Mouse (Mus musculus) embryonic facial prominence, embryonic 11.5 days (tissue): ENCODE results near the gene Cdh3. TPM values are rescaled to one million over a fixed set of nuclear protein-coding genes. Genes with fewer than 3 reads are reported as not detected.

Source experiments
- ATAC-seq: fragments of 200-750 bp; cut with Nextera tagmentation; replicated peaks from 2 replicates; pipeline ENCODE4 v1.8.0; 2017; ENCODE audit warnings: low read depth; ENCODE audit not compliant: insufficient number of reproducible peaks, low FRiP score, low TSS enrichment
- DNase-seq: peaks from one replicate; pipeline ENCODE4 v3.0.0-alpha.2; 2015; ENCODE audit warnings: low spot score
- H3K27ac ChIP-seq: fragments of 300-500 bp; sonication (generic); replicated peaks from 2 replicates; pipeline ENCODE4 v1.5.1; 2014; ENCODE audit warnings: mild to moderate bottlenecking, low read depth, low read length, control low read depth
- H3K27me3 ChIP-seq: fragments of 300-500 bp; sonication (generic); 2 replicates; pipeline ENCODE4 v1.6.1; 2014; ENCODE audit warnings: mild to moderate bottlenecking, low read length, moderate library complexity, mixed read lengths; ENCODE audit not compliant: control insufficient read depth, insufficient read depth
- H3K36me3 ChIP-seq: fragments of 300-500 bp; sonication (generic); replicated peaks from 2 replicates; pipeline ENCODE4 v1.6.1; 2014; ENCODE audit warnings: low read depth, mild to moderate bottlenecking, low read length, moderate library complexity, mixed read lengths; ENCODE audit not compliant: control insufficient read depth, insufficient read depth
- H3K4me1 ChIP-seq: fragments of 300-500 bp; sonication (generic); 2 replicates; pipeline ENCODE4 v1.6.1; 2014; ENCODE audit warnings: low read length, mixed read lengths; ENCODE audit not compliant: control insufficient read depth, insufficient read depth
- H3K4me2 ChIP-seq: fragments of 300-500 bp; sonication (generic); 2 replicates; pipeline ENCODE4 v1.6.1; 2014; ENCODE audit warnings: low read depth, mild to moderate bottlenecking, control low read depth, low read length, moderate library complexity
- H3K4me3 ChIP-seq: fragments of 300-500 bp; sonication (generic); 2 replicates; pipeline ENCODE4 v1.5.1; 2014; ENCODE audit warnings: low read depth, low read length, control low read depth
- H3K9ac ChIP-seq: fragments of 300-500 bp; sonication (generic); replicated peaks from 2 replicates; pipeline ENCODE4 v1.6.1; 2014; ENCODE audit warnings: mild to moderate bottlenecking, control low read depth, low read length
- H3K9me3 ChIP-seq: fragments of 300-500 bp; sonication (generic); replicated peaks from 2 replicates; pipeline ENCODE4 v1.6.1; 2016; ENCODE audit warnings: mild to moderate bottlenecking, low read length, inconsistent platforms, mixed read lengths; ENCODE audit not compliant: control insufficient read depth
- WGBS: fragments of 180-500 bp; shearing (Covaris S2); extraction: QIAGEN DNeasy Blood & Tissue Kit; methylation state at CpG from one replicate; pipeline ENCODE4 v1.1.7; 2014; 5-methylcytosine and 5-hydroxymethylcytosine counted together
- polyA plus RNA-seq: library from polyadenylated mRNA; unstranded; fragments of >200 nt; fragmentation: Nextera tagmentation; extraction: Ambion mirVana; gene quantifications from 2 replicates; pipeline ENCODE4 v1.2.1, GENCODE M21; 2014

Gene Cdh3
- polyA plus RNA-seq, 1 experiment from 2014 or later: 10.8 TPM

- no peak overlapping the region for H3K27ac ChIP-seq
- H3K36me3 ChIP-seq: no peaks in the 10 kb centered on the region
- no peak overlapping the region for H3K4me2 ChIP-seq
- H3K9ac ChIP-seq: no peak overlapping the region
- 76% methylated on average over 2 of the region's 2 CpGs for WGBS
- no peaks in the 10 kb centered on the region for H3K4me1 ChIP-seq
- no peaks in the 10 kb centered on the region for H3K9me3 ChIP-seq
- no peak overlapping the region for H3K4me3 ChIP-seq
- no peak for DNase-seq
- H3K27me3 ChIP-seq: no peaks in the 10 kb centered on the region
- no peak for ATAC-seq
Observed at GRCm38 (mm10) chr8:106579510-106579909, 68.8 kb downstream of the Cdh3 start.

GRCm38 (mm10) chr8:106581344-106582088, 70.8 kb downstream of the Cdh3 start:
- no peak for DNase-seq
- H3K4me3 ChIP-seq: no peak overlapping the region
- H3K9ac ChIP-seq: no peak overlapping the region
- 69% methylated on average over 6 of the region's 6 CpGs for WGBS
- no peaks in the 10 kb centered on the region for H3K4me1 ChIP-seq
- no peaks in the 10 kb centered on the region for H3K36me3 ChIP-seq
- no peak overlapping the region for H3K4me2 ChIP-seq
- no peaks in the 10 kb centered on the region for H3K9me3 ChIP-seq
- ATAC-seq: no peak
- H3K27ac ChIP-seq: no peak overlapping the region
- H3K27me3 ChIP-seq: no peaks in the 10 kb centered on the region

GRCm38 (mm10) chr8:106584942-106585670, 74.4 kb downstream of the Cdh3 start:
- no peaks in the 10 kb centered on the region for H3K27me3 ChIP-seq
- ATAC-seq: no peak

GRCm38 (mm10) chr8:106585671-106586037, 75.0 kb downstream of the Cdh3 start:
- no peak overlapping the region for H3K9ac ChIP-seq
- H3K27ac ChIP-seq: no peak overlapping the region
- H3K36me3 ChIP-seq: no peaks in the 10 kb centered on the region
- no peaks in the 10 kb centered on the region for H3K9me3 ChIP-seq
- H3K27me3 ChIP-seq: no peaks in the 10 kb centered on the region
- DNase-seq: no peak
- no peaks in the 10 kb centered on the region for H3K4me1 ChIP-seq
- no peak overlapping the region for H3K4me2 ChIP-seq
- no peak for ATAC-seq
- WGBS: 84% methylated on average over 3 of the region's 3 CpGs
- H3K4me3 ChIP-seq: no peak overlapping the region

More at GRCm38 (mm10) chr8:106584942-106585670, 74.4 kb downstream of the Cdh3 start:
- 72% methylated on average over 11 of the region's 11 CpGs for WGBS
- Histone ChIP-seq H3K4me3 (no peak overlapping the region), H3K27ac (no peak overlapping the region), H3K9ac (no peak overlapping the region), H3K4me1 (no peaks in the 10 kb centered on the region), H3K9me3 (no peaks in the 10 kb centered on the region), H3K36me3 (no peaks in the 10 kb centered on the region), H3K4me2 (no peak overlapping the region)
- no peak for DNase-seq

- Histone ChIP-seq H3K9ac (no peak overlapping the region), H3K36me3 (no peaks in the 10 kb centered on the region), H3K9me3 (no peaks in the 10 kb centered on the region), H3K27ac (no peak overlapping the region), H3K27me3 (no peaks in the 10 kb centered on the region), H3K4me3 (no peak overlapping the region), H3K4me2 (no peak overlapping the region), H3K4me1 (no peaks in the 10 kb centered on the region)
- no peak for ATAC-seq
- WGBS: 86% methylated on average over 8 of the region's 8 CpGs
- no peak for DNase-seq
Observed at GRCm38 (mm10) chr8:106586896-106587295, 76.2 kb downstream of the Cdh3 start.

GRCm38 (mm10) chr8:106588443-106589431, 78.0 kb downstream of the Cdh3 start:
- H3K4me1 ChIP-seq: no peaks in the 10 kb centered on the region
- no peak overlapping the region for H3K4me2 ChIP-seq
- ATAC-seq (no peak), DNase-seq (no peak)
- 51% methylated on average over 3 of the region's 3 CpGs for WGBS
- no peak overlapping the region for H3K27ac ChIP-seq
- no peaks in the 10 kb centered on the region for H3K27me3 ChIP-seq
- H3K36me3 ChIP-seq: no peaks in the 10 kb centered on the region
- no peak overlapping the region for H3K9ac ChIP-seq
- no peak overlapping the region for H3K4me3 ChIP-seq
- H3K9me3 ChIP-seq: no peaks in the 10 kb centered on the region

GRCm38 (mm10) chr8:106592458-106592857, 81.8 kb downstream of the Cdh3 start:
- H3K4me2 ChIP-seq: no peak overlapping the region
- no peak overlapping the region for H3K4me3 ChIP-seq
- H3K36me3 ChIP-seq: no peaks in the 10 kb centered on the region
- H3K9ac ChIP-seq: no peak overlapping the region
- no peak overlapping the region for H3K27ac ChIP-seq
- no peak for DNase-seq
- no peaks in the 10 kb centered on the region for H3K9me3 ChIP-seq
- H3K27me3 ChIP-seq: no peaks in the 10 kb centered on the region
- H3K4me1 ChIP-seq: no peaks in the 10 kb centered on the region
- WGBS: 65% methylated on average over 3 of the region's 3 CpGs
- no peak for ATAC-seq
